Mouse (Mus musculus): ENCODE data around the gene Scgb1b20. TPM values are rescaled to one million over a fixed set of nuclear protein-coding genes. Genes with fewer than 3 reads are reported as not detected.
"Not testable (repeated sequence)": the region's sequence is repeated elsewhere in the genome, so short reads cannot be mapped to it uniquely, and the experiment has no call there.

Gene Scgb1b20
- not detected in 2 replicates for polyA plus RNA-seq (2015; fragmentation: Nextera tagmentation; extraction: Ambion mirVana)

DNA sequence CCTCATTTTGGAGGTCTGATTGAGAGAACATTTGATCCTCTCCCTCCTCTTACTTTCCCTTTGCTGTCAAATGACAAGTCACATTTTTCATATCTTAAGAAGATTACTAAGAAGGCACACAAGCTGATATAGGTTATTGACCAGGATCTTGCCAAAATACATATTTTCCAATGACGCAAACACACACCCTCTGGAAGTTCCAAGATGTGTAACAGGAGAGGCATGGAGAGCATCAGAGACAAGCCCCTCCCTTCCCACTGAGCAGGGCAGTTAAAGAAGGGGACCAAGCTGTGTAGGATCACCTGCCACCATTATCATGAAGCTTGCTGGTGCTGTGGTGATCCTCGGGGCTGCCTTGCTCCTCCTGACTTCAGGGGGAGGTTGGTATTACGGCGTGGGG lies at the start of gene Scgb1b20:
Gene Scgb1b20, plus strand, starts transcription at position 301 of the 400 bp plus-strand sequence.
- H3K9ac ChIP-seq; H3K27ac ChIP-seq (replicated peaks); H3K4me3 ChIP-seq (replicated peaks); H3K4me2 ChIP-seq (replicated peaks); ATAC-seq (ENCODE audit: insufficient number of reproducible peaks, low FRiP score, low TSS enrichment, low read depth); H3K36me3 ChIP-seq; H3K4me1 ChIP-seq; H3K9me3 ChIP-seq (replicated peaks); H3K27me3 ChIP-seq: not testable (repeated sequence)
- WGBS, result 83% methylated on average over 4 of the region's 4 CpGs

DNA sequence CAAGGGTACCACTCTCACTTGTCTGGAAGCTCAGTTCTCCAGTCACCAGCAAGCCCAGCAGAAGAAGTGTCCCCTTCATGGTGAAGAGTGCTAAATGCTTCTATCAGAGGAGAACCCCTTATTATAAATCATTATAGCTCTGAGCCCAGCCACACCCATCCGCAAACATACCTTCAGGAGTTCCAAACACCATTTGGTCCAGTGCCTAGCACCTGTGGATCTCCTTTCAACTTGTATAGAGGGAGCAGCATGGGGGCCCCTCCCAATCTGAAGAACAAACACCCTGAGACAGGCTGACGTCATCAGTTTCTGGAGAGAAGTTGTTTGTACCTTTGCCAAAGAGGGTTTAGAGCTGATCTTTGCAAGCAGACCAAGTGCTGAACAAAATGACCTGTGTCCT lies 6.8 kb upstream of the Scgb1b20 start, which contains the start of gene Scgb2b20:
Gene Scgb2b20, minus strand, starts transcription at position 101 of the 400 bp plus-strand sequence.
- H3K27me3 ChIP-seq; H3K4me3 ChIP-seq (replicated peaks); H3K27ac ChIP-seq (replicated peaks); ATAC-seq (ENCODE audit: insufficient number of reproducible peaks, low FRiP score, low TSS enrichment, low read depth); H3K9me3 ChIP-seq (replicated peaks); H3K4me2 ChIP-seq (replicated peaks); H3K4me1 ChIP-seq; H3K9ac ChIP-seq; H3K36me3 ChIP-seq: not testable (repeated sequence)
- 87% methylated on average over 2 of the region's 2 CpGs for WGBS

DNA sequence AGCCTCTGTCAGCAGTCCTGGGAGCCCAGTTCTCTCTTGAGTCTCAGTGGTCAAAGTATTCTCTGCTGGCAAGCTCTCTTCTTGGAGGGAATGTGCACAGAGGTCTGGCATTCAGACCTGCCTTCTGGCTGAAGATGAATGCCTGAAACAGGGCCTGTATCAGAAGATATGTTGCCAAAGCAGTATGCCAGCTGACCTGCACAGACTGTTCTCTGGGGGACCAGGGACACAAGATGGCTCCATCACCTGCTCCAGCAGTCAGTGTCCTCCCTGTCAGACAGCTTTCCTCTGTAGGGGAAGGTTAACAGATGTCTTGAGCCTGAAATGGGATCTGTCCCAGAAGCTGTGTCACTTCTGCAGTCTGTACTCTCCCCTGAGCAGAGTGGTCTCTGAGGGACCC lies 26.7 kb downstream of the Scgb1b20 start:
- H3K9me3 ChIP-seq (replicated peaks); H3K27ac ChIP-seq (replicated peaks); H3K27me3 ChIP-seq; H3K4me3 ChIP-seq (replicated peaks); H3K4me2 ChIP-seq (replicated peaks); ATAC-seq (ENCODE audit: insufficient number of reproducible peaks, low FRiP score, low TSS enrichment, low read depth); H3K9ac ChIP-seq; H3K36me3 ChIP-seq; H3K4me1 ChIP-seq: not testable (repeated sequence)

DNA sequence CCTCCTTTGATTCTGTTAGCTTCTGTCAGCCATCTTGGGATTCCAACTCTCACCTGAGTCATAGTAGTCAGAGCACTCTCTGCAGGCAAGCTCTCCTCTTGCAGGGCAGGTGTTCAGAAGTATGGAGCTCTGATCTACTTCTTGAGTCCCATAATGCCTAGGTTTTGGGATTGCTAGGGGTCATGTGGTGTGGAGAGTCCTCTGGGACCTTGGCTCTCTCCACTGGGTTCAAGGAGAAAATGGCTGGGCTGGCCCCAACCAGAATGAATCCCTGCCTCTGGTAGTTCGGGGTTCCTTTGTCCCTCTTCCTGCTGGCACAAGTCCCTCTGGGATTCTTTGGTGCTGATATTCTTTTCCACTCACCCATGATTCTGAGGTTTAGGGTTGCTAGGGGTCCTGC lies 28.6 kb downstream of the Scgb1b20 start:
- no peak overlapping the region for H3K27ac ChIP-seq (replicated peaks)
- WGBS, result 63% methylated on average over 1 of the region's 1 CpGs
- no peaks in the 10 kb centered on the region for H3K36me3 ChIP-seq
- H3K9me3 ChIP-seq (replicated peaks), result peaks cover 6% of the 10 kb centered on the region; the same call in 1 of the 2 replicates
- no peak for ATAC-seq (ENCODE audit: insufficient number of reproducible peaks, low FRiP score, low TSS enrichment, low read depth)
- H3K27me3 ChIP-seq, result no peaks in the 10 kb centered on the region
- no peak overlapping the region for H3K9ac ChIP-seq
- H3K4me3 ChIP-seq (replicated peaks), result no peak overlapping the region
- no peak overlapping the region for H3K4me2 ChIP-seq (replicated peaks)
- H3K4me1 ChIP-seq, result no peaks in the 10 kb centered on the region

DNA sequence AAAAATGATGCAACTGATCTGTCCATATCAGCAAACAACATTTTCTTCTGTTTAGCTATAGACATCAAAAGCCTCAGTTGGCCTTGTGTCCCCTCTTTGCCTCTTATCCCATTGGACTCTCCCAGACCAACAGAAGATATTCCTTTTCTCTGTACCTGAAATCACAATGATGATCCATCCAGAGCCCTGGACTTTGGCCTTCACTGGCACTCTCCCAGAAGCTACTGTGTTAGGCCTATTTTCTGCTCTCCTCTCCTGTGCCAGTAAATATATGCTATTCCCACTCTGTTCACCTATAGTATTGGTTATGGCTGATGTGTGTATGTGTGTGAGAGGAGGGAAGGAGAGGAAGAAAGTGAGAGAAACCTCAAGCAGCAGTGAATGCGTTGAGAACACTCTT lies 36.6 kb downstream of the Scgb1b20 start:
- not testable (repeated sequence) for ATAC-seq (ENCODE audit: insufficient number of reproducible peaks, low FRiP score, low TSS enrichment, low read depth); H3K4me1 ChIP-seq; H3K4me2 ChIP-seq (replicated peaks); H3K27me3 ChIP-seq; H3K9ac ChIP-seq; H3K27ac ChIP-seq (replicated peaks); H3K9me3 ChIP-seq (replicated peaks); H3K36me3 ChIP-seq; H3K4me3 ChIP-seq (replicated peaks)
- WGBS, result 44% methylated on average over 1 of the region's 1 CpGs

Other genes with a start within 250 kb of the Scgb1b20 start
- not detected in 2 replicates for gene Scgb2b18, start 199.4 kb upstream of the Scgb1b20 start, polyA plus RNA-seq (2015; fragmentation: Nextera tagmentation; extraction: Ambion mirVana)
- gene Scgb1b18, start 187.7 kb upstream of the Scgb1b20 start, polyA plus RNA-seq (2015; fragmentation: Nextera tagmentation; extraction: Ambion mirVana), result not detected in 2 replicates
- gene Scgb2b19, start 92.9 kb upstream of the Scgb1b20 start, polyA plus RNA-seq (2015; fragmentation: Nextera tagmentation; extraction: Ambion mirVana), result not detected in 2 replicates
- gene Scgb1b19, start 85.9 kb upstream of the Scgb1b20 start, polyA plus RNA-seq (2015; fragmentation: Nextera tagmentation; extraction: Ambion mirVana), result not detected in 2 replicates
- gene Scgb2b20, start 6.9 kb upstream of the Scgb1b20 start, polyA plus RNA-seq (2015; fragmentation: Nextera tagmentation; extraction: Ambion mirVana), result not detected in 2 replicates
- gene Scgb2b21, start 147.2 kb downstream of the Scgb1b20 start, polyA plus RNA-seq (2015; fragmentation: Nextera tagmentation; extraction: Ambion mirVana), result not detected in 2 replicates